ENCODE assay signal across 8 mouse cellular contexts in the genomic region with DNA sequence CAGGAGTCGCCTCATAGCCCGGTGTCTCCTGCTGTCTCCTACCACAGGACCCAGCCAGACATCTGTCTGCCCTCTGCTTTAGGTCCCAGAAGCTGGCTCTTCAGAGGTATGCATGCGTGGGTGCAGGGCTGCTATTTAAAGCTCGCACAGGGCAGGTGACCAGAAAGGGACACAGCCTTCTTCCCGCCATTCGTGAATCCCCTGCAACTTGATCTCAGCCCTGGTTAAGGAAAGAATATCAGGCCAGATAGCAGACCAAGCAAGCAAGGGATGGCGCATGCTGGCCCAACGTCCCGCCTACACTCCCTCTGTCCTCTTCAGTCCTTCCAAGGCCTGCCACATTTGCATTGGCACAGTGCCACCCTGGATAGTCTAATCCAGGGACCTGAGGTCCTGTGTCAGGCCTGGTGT. TPM values are rescaled to one million over a fixed set of nuclear protein-coding genes. Genes with fewer than 3 reads are reported as not detected.
DNase-seq lines count a peak whose midpoint lies in the region; ATAC-seq lines count a peak whose summit lies in the region.

No protein-coding gene starts in this region.

- ATAC-seq in forebrain, embryonic 14.5 days, result peak; percentile 69
- no peak for ATAC-seq in forebrain, embryonic 12.5 days (ENCODE audit: low FRiP score)
- ATAC-seq in heart, embryonic 14.5 days (ENCODE audit: insufficient number of reproducible peaks, insufficient read depth, low FRiP score, low read depth), result peak; percentile 84

- peak; percentile 69 for DNase-seq in forebrain, embryonic 14.5 days (ENCODE audit: low spot score)
- peak; percentile 54 for DNase-seq in urinary bladder, postnatal 14 days (ENCODE audit: low spot score)
- DNase-seq in urinary bladder, adult 18-20 months (ENCODE audit: low spot score in 2 of 2), result no peak
- DNase-seq in layer of hippocampus, adult 9-11 months, result peak; percentile 42
- DNase-seq in skeletal muscle tissue, adult 2 months (ENCODE audit: low read depth, low spot score), result peak; percentile 96
- DNase-seq in embryo, embryonic 11 days, result no peak

- H3K9ac ChIP-seq in forebrain, embryonic 14.5 days (ENCODE audit: low read length), result no peak overlapping the region
- no peak overlapping the region for H3K9ac ChIP-seq in forebrain, embryonic 12.5 days
- peak overlapping the region; percentile 46 for H3K9ac ChIP-seq in heart, embryonic 14.5 days (ENCODE audit: low read length)

- H3K4me1 ChIP-seq in forebrain, embryonic 14.5 days (ENCODE audit: control insufficient read depth, insufficient read depth, low read length), result peaks cover 15% of the 10 kb centered on the region
- 0 out of 2 replicates have a peak, but pooled peaks cover 3% of the 10 kb centered on the region for H3K4me1 ChIP-seq in forebrain, embryonic 12.5 days
- peaks cover 45 to 64% of the 10 kb centered on the region in 2 experiments for H3K4me1 ChIP-seq in heart, embryonic 14.5 days (ENCODE audit: control insufficient read depth in 2 of 2, insufficient read depth in 2 of 2, low read length in 2 of 2)

- H3K27me3 ChIP-seq in forebrain, embryonic 14.5 days (replicated peaks; ENCODE audit: control insufficient read depth, insufficient read depth, low read length), result no peaks in the 10 kb centered on the region
- H3K27me3 ChIP-seq in forebrain, embryonic 12.5 days, result no peaks in the 10 kb centered on the region
- no peaks in the 10 kb centered on the region for H3K27me3 ChIP-seq in heart, embryonic 14.5 days (ENCODE audit: control insufficient read depth, insufficient read depth, low read length)

- H3K36me3 ChIP-seq in forebrain, embryonic 14.5 days (ENCODE audit: control insufficient read depth, insufficient read depth, low read length), result peaks cover under 1% of the 10 kb centered on the region
- H3K36me3 ChIP-seq in forebrain, embryonic 12.5 days (replicated peaks), result peaks cover 2% of the 10 kb centered on the region; the same call in 1 of the 2 replicates
- H3K36me3 ChIP-seq in heart, embryonic 14.5 days (ENCODE audit: control insufficient read depth, insufficient read depth, low read length), result peaks cover 87% of the 10 kb centered on the region

- H3K9me3 ChIP-seq in forebrain, embryonic 14.5 days (replicated peaks; ENCODE audit: control insufficient read depth, low read length), result no peaks in the 10 kb centered on the region
- no peaks in the 10 kb centered on the region for H3K9me3 ChIP-seq in forebrain, embryonic 12.5 days
- no peaks in the 10 kb centered on the region for H3K9me3 ChIP-seq in heart, embryonic 14.5 days (ENCODE audit: control insufficient read depth, low read length)

- no peak overlapping the region for H3K4me3 ChIP-seq in forebrain, embryonic 14.5 days (ENCODE audit: low read depth, low read length)
- H3K4me3 ChIP-seq in forebrain, embryonic 12.5 days (replicated peaks), result no peak overlapping the region
- no peak overlapping the region for H3K4me3 ChIP-seq in heart, embryonic 14.5 days (ENCODE audit: control insufficient read depth in 1 of 2, insufficient read depth in 1 of 2, low read depth in 1 of 2, low read length in 2 of 2)

- WGBS in forebrain, embryonic 14.5 days, result 58% methylated on average over 9 of the region's 9 CpGs
- 80% methylated on average over 9 of the region's 9 CpGs for WGBS in forebrain, embryonic 12.5 days
- WGBS in heart, embryonic 14.5 days, result 12% methylated on average over 9 of the region's 9 CpGs

- 0 out of 2 replicates have a peak overlapping the region, but pooled peaks have one; percentile 49 for H3K27ac ChIP-seq in forebrain, embryonic 14.5 days (ENCODE audit: low read depth, low read length)
- H3K27ac ChIP-seq in forebrain, embryonic 12.5 days, result no peak overlapping the region
- peak overlapping the region; percentile 76 to 92 for H3K27ac ChIP-seq in heart, embryonic 14.5 days (replicated peaks in 1 of 2; ENCODE audit: control insufficient read depth in 1 of 2, insufficient read depth in 1 of 2, low read depth in 2 of 2, low read length in 2 of 2)

- H3K4me2 ChIP-seq in forebrain, embryonic 14.5 days (ENCODE audit: low read length), result no peak overlapping the region
- H3K4me2 ChIP-seq in forebrain, embryonic 12.5 days, result no peak overlapping the region
- H3K4me2 ChIP-seq in heart, embryonic 14.5 days (ENCODE audit: low read length), result peak overlapping the region; percentile 19; the same call in 1 of the 2 replicates

RNA-seq across cellular contexts. Expression of a gene that starts 17.4 kb away (rescaled TPM):
- polyA plus RNA-seq in forebrain, embryonic 14.5 days (2014; fragmentation: Nextera tagmentation; extraction: Ambion mirVana), result 41.6 and 48.5 TPM in 2 replicates
- polyA plus RNA-seq in forebrain, embryonic 12.5 days (2016; fragmentation: Nextera tagmentation; extraction: Ambion mirVana), result 46.6 and 59.1 TPM in 2 replicates
- 369 and 384 TPM in 2 replicates for polyA plus RNA-seq in heart, embryonic 14.5 days (2014; fragmentation: Nextera tagmentation; extraction: Ambion mirVana)

RNA-seq across cellular contexts. Expression of a gene that starts 53.1 kb away (rescaled TPM):
- 8.1 and 9.6 TPM in 2 replicates for polyA plus RNA-seq in forebrain, embryonic 14.5 days (2014; fragmentation: Nextera tagmentation; extraction: Ambion mirVana)
- polyA plus RNA-seq in forebrain, embryonic 12.5 days (2016; fragmentation: Nextera tagmentation; extraction: Ambion mirVana), result 9.8 and 12.1 TPM in 2 replicates
- 19.3 and 20.5 TPM in 2 replicates for polyA plus RNA-seq in heart, embryonic 14.5 days (2014; fragmentation: Nextera tagmentation; extraction: Ambion mirVana)

Comparison
In these comparisons a context has a peak if more than half of its experiments do, and no peak if none do; other contexts are left out.
1. DNase-seq: peak in forebrain, embryonic 14.5 days (single experiment), urinary bladder, postnatal 14 days (single experiment), layer of hippocampus, adult 9-11 months (single experiment) and skeletal muscle tissue, adult 2 months (single experiment); none in urinary bladder, adult 18-20 months (0 of 2) and embryo, embryonic 11 days (single experiment).